Mouse (Mus musculus): ENCODE data around the gene 4931406P16Rik. TPM values are rescaled to one million over a fixed set of nuclear protein-coding genes. Genes with fewer than 3 reads are reported as not detected.

Gene 4931406P16Rik
- total and polyA plus RNA-seq, 2 experiments from 2014 or later = 21.3 to 55.7 TPM

GRCm38 (mm10) chr7:34272465-34272864 is 40.9 kb downstream of the 4931406P16Rik start:
- no peak overlapping the region for H3K4me2 ChIP-seq (ENCODE audit: low read depth)

GRCm38 (mm10) chr7:34268463-34268862 is 44.9 kb downstream of the 4931406P16Rik start:
- no peaks in the 10 kb centered on the region for H3K27me3 ChIP-seq (ENCODE audit: insufficient read depth, low read length)
- no peak overlapping the region for H3K9ac ChIP-seq
- H3K4me3 ChIP-seq (ENCODE audit: low read depth, low read length) = no peak overlapping the region
- no peak for TF ChIP-seq CTCF (IDR thresholded peaks at IDR 0.05; ENCODE audit: low read depth)
- no peak for ATAC-seq
- H3K27ac ChIP-seq (ENCODE audit: low read depth, low read length) = no peak overlapping the region
- WGBS = 38% methylated on average over 1 of the region's 1 CpGs
- no peaks in the 10 kb centered on the region for H3K4me1 ChIP-seq (ENCODE audit: insufficient read depth)
- DNase-seq = no peak
- peaks cover 2% of the 10 kb centered on the region; the same call in 1 of the 2 replicates for H3K36me3 ChIP-seq (ENCODE audit: insufficient read depth)
- no peak overlapping the region for H3K4me2 ChIP-seq (ENCODE audit: low read depth)
- H3K9me3 ChIP-seq (ENCODE audit: low read length) = no peaks in the 10 kb centered on the region

More at GRCm38 (mm10) chr7:34272465-34272864, 40.9 kb downstream of the 4931406P16Rik start:
- Histone ChIP-seq H3K9ac (no peak overlapping the region), H3K4me1 (ENCODE audit: insufficient read depth) (no peaks in the 10 kb centered on the region), H3K9me3 (ENCODE audit: low read length) (no peaks in the 10 kb centered on the region), H3K4me3 (ENCODE audit: low read depth, low read length) (no peak overlapping the region), H3K27me3 (ENCODE audit: insufficient read depth, low read length) (no peaks in the 10 kb centered on the region), H3K27ac (ENCODE audit: low read depth, low read length) (no peak overlapping the region), H3K36me3 (ENCODE audit: insufficient read depth) (no peaks in the 10 kb centered on the region)
- WGBS = 69% methylated on average over 4 of the region's 4 CpGs
- no peak for TF ChIP-seq CTCF (IDR thresholded peaks at IDR 0.05; ENCODE audit: low read depth)
- DNase-seq (no peak), ATAC-seq (no peak)

DNA sequence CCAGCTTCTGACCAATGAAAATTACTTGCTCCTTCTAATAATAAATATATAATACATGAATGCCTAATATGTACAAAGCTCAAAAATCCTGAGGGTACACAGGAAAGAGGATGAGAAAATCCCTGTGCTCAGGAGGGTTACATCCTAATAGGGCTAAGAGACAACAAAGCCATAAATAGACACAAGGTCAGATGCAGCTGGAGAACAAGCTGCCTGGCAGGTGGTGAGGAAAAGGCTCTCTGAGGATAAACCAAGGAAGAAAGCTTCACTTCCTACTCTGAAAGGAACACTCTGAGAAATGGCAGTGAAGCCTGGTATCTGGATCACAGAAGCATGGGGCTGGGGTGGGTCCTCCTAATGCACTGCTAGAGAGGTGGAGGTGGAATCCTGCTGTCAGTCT is 46.9 kb downstream of the 4931406P16Rik start:
- Histone ChIP-seq H3K4me3 (ENCODE audit: low read depth, low read length) (no peak overlapping the region), H3K27me3 (ENCODE audit: insufficient read depth, low read length) (no peaks in the 10 kb centered on the region), H3K4me2 (ENCODE audit: low read depth) (no peak overlapping the region), H3K27ac (ENCODE audit: low read depth, low read length) (no peak overlapping the region), H3K4me1 (ENCODE audit: insufficient read depth) (no peaks in the 10 kb centered on the region), H3K9ac (no peak overlapping the region), H3K9me3 (ENCODE audit: low read length) (no peaks in the 10 kb centered on the region), H3K36me3 (ENCODE audit: insufficient read depth) (peaks cover 15% of the 10 kb centered on the region)
- ATAC-seq (no peak), DNase-seq (no peak)
- no peak for TF ChIP-seq CTCF (IDR thresholded peaks at IDR 0.05; ENCODE audit: low read depth)

DNA sequence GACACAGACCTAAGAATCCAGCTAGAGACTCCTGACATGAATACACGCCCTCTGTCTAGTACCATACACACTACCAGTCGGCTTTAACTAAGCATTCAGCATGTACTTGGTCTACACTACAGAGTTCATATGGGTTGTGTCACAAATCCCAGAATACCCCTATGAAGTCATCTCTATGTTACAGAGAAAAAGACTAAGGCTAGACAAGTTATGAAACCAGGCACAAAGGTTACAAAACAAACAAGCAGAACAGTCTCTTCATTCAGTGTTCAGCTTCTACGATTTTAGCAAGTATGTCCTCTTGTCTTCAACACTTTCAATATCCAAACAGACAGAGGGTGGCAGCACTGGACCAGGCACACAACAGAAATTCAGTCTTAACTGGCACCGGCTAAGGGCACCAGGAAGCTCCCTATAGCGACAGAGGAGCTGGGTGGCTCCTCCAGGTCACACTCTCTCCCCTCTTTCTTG is 47.4 kb downstream of the 4931406P16Rik start:
- WGBS = 53% methylated on average over 5 of the region's 5 CpGs

DNA sequence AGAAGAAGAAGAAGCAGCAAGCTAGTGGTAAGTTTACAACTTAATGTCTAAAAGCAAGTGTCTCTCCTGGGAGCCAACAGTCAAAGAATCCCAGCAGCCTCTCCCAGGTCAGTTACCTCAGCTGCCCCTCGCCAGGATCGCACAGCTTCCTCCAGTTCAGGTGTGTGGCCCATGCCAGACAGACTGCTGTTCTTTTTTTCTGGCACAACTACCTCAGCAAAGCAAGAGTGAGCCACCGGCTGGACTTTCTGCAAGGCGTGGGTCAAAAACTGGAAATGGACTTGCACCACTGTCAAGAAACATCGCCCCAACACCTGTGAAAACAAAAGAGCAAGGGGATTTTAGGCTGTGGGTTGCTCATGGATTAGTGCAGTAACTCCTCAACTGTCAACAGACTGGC is 49.9 kb downstream of the 4931406P16Rik start:
- Histone ChIP-seq H3K27me3 (ENCODE audit: insufficient read depth, low read length) (no peaks in the 10 kb centered on the region), H3K36me3 (ENCODE audit: insufficient read depth) (peaks cover 21% of the 10 kb centered on the region), H3K9me3 (ENCODE audit: low read length) (no peaks in the 10 kb centered on the region), H3K4me2 (ENCODE audit: low read depth) (no peak overlapping the region), H3K27ac (ENCODE audit: low read depth, low read length) (no peak overlapping the region), H3K4me3 (ENCODE audit: low read depth, low read length) (no peak overlapping the region), H3K4me1 (ENCODE audit: insufficient read depth) (no peaks in the 10 kb centered on the region), H3K9ac (no peak overlapping the region)
- TF ChIP-seq CTCF (IDR thresholded peaks at IDR 0.05; ENCODE audit: low read depth) = no peak
- ATAC-seq (no peak), DNase-seq (no peak)
- 91% methylated on average over 5 of the region's 5 CpGs for WGBS

More for the DNA sequence above, 47.4 kb downstream of the 4931406P16Rik start:
- Histone ChIP-seq H3K27me3 (ENCODE audit: insufficient read depth, low read length) (no peaks in the 10 kb centered on the region), H3K27ac (ENCODE audit: low read depth, low read length) (no peak overlapping the region), H3K9ac (no peak overlapping the region), H3K4me3 (ENCODE audit: low read depth, low read length) (no peak overlapping the region), H3K4me1 (ENCODE audit: insufficient read depth) (no peaks in the 10 kb centered on the region), H3K36me3 (ENCODE audit: insufficient read depth) (peaks cover 15% of the 10 kb centered on the region), H3K9me3 (ENCODE audit: low read length) (no peaks in the 10 kb centered on the region), H3K4me2 (ENCODE audit: low read depth) (no peak overlapping the region)
- DNase-seq = peak; percentile 64
- TF ChIP-seq CTCF (IDR thresholded peaks at IDR 0.05; ENCODE audit: low read depth) = peak; percentile 70
- peak; percentile 51; the same call in 1 of the 2 replicates for ATAC-seq

DNA sequence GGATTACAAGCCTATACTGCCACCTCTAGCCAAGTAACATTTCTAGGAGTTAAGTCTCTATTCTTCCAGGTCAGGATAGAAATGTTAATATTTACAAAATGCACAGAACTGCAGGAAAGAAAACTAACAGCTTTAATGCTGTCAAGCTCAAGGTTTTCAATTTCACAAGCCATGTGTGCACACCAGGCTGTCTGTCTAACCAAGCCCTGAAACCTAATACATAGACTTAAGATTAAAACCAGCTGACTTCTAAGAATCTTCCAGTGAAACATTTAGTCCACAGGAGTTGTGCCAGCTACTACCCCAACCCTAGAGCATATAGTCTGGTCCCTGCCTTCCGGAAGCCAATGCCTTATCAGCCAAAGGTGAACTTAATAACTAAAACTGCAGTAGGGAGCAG is 54.9 kb downstream of the 4931406P16Rik start:
- WGBS = 89% methylated on average over 1 of the region's 1 CpGs
- peaks cover 55% of the 10 kb centered on the region for H3K36me3 ChIP-seq (ENCODE audit: insufficient read depth)
- H3K9ac ChIP-seq = no peak overlapping the region
- H3K27ac ChIP-seq (ENCODE audit: low read depth, low read length) = no peak overlapping the region
- no peak overlapping the region for H3K4me3 ChIP-seq (ENCODE audit: low read depth, low read length)
- no peak for TF ChIP-seq CTCF (IDR thresholded peaks at IDR 0.05; ENCODE audit: low read depth)
- DNase-seq (no peak), ATAC-seq (no peak)
- no peaks in the 10 kb centered on the region for H3K4me1 ChIP-seq (ENCODE audit: insufficient read depth)
- H3K4me2 ChIP-seq (ENCODE audit: low read depth) = no peak overlapping the region
- no peaks in the 10 kb centered on the region for H3K9me3 ChIP-seq (ENCODE audit: low read length)
- H3K27me3 ChIP-seq (ENCODE audit: insufficient read depth, low read length) = no peaks in the 10 kb centered on the region

DNA sequence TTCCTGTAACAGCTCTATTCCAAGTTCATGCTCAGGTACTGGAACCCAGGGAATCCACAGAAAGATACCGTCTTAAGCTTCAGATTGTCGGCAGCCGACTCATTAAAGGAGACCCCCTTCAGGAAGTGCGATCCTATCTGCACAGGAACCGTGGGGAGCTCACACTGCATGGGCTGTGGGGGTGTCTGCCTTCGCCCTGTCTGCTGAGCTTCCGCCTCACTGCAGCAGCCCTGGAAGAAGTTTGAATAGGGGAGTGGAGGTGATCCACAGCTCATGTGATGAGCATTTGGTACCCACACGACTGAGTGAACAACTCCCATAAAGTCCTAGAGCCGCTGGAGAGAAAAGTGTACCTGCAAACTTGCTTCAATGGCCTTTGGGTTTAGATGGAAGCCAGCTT is 56.1 kb downstream of the 4931406P16Rik start:
- Histone ChIP-seq H3K36me3 (ENCODE audit: insufficient read depth) (peaks cover 48% of the 10 kb centered on the region), H3K27me3 (ENCODE audit: insufficient read depth, low read length) (no peaks in the 10 kb centered on the region), H3K4me3 (ENCODE audit: low read depth, low read length) (no peak overlapping the region), H3K27ac (ENCODE audit: low read depth, low read length) (no peak overlapping the region), H3K9me3 (ENCODE audit: low read length) (no peaks in the 10 kb centered on the region), H3K4me2 (ENCODE audit: low read depth) (no peak overlapping the region), H3K4me1 (ENCODE audit: insufficient read depth) (no peaks in the 10 kb centered on the region), H3K9ac (no peak overlapping the region)
- WGBS = 85% methylated on average over 9 of the region's 9 CpGs
- ATAC-seq = no peak
- TF ChIP-seq CTCF (IDR thresholded peaks at IDR 0.05; ENCODE audit: low read depth) = no peak
- no peak for DNase-seq

Measured in forebrain, postnatal 0 days (tissue).